Mouse (Mus musculus): ENCODE results near the gene Spata7.
"Not testable (repeated sequence)": the region's sequence is repeated elsewhere in the genome, so short reads cannot be mapped to it uniquely, and the experiment has no call there.

Spata7 gene

GRCm38 (mm10) chr12:98627392-98628259 lies at the start of gene Spata7:
TSS of gene Spata7 (plus strand) at chr12:98628157.
- peak; percentile 76 to 81 for DNase-seq (ENCODE audit: low spot score in 2 of 2)

- no peak for DNase-seq (ENCODE audit: low spot score in 2 of 2)
Measured at GRCm38 (mm10) chr12:98585302-98585701, 42.7 kb upstream of the Spata7 start.

DNA sequence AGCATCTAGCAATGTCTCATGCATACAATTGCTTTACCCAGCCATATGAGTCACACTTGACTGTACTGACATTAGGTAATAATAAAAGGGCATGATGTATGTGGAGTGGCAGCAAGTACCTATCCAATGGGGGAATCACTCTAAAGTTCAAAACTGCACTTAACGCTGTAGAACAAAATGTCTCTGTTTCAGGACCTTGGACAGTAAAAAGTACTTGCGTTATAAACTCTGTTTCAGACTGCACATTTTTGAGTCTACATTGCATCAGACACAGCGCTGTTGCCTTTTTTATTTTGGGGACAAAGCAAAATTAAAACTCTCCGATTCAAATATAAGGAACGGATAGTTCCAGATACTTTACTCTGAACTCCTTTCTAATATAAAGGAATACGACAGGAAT lies 39.4 kb upstream of the Spata7 start:
- no peak for DNase-seq (ENCODE audit: low spot score in 2 of 2)

- DNase-seq (ENCODE audit: low spot score in 2 of 2), result no peak
Measured at GRCm38 (mm10) chr12:98591016-98591415, 36.9 kb upstream of the Spata7 start.

DNA sequence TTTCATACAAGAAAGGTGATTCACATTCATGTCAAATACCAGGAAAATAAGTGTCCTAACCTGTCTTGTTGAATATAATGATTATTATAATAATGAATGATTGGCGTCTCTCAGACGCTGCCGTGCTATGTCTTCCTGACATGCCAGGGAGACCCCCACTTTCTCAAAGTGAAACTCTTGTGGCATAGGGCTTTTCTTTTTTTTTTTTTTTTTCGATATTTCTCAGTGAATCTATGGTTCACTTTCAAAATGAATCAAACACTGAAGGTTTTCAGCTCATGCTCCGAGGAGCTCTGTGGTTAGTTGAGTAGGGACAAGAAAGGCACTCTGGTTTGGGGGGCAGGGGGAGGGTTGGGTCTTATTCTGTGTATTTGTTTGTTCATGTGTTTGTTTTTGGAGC lies 27.1 kb upstream of the Spata7 start:
- no peak for DNase-seq (ENCODE audit: low spot score in 2 of 2)

GRCm38 (mm10) chr12:98602114-98602513 lies 25.8 kb upstream of the Spata7 start:
- no peak for DNase-seq (ENCODE audit: low spot score in 2 of 2)

- DNase-seq (ENCODE audit: low spot score in 2 of 2), result no peak
Measured at GRCm38 (mm10) chr12:98605264-98605663, 22.7 kb upstream of the Spata7 start.

GRCm38 (mm10) chr12:98606595-98607290 lies 21.2 kb upstream of the Spata7 start:
- DNase-seq (ENCODE audit: low spot score in 2 of 2), result no peak

DNA sequence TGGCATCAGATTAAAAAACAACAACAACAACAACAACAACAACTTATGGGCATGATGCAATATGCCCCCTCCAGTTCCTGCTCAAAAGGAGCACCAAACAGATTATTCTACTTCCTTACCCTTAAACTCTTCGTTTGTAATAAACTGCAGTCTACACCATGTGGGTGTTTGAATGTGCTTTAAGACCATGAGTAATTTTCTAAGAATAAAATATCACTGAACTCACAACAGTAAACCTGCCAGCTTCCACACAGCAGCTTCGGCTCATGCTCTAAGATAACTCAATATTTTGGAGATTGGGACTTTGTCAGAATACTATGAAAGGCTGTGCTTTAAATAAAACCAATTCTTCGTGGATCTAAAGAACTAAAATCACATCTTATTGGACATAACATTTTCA lies 17.6 kb upstream of the Spata7 start:
- no peak for DNase-seq (ENCODE audit: low spot score in 2 of 2)

DNA sequence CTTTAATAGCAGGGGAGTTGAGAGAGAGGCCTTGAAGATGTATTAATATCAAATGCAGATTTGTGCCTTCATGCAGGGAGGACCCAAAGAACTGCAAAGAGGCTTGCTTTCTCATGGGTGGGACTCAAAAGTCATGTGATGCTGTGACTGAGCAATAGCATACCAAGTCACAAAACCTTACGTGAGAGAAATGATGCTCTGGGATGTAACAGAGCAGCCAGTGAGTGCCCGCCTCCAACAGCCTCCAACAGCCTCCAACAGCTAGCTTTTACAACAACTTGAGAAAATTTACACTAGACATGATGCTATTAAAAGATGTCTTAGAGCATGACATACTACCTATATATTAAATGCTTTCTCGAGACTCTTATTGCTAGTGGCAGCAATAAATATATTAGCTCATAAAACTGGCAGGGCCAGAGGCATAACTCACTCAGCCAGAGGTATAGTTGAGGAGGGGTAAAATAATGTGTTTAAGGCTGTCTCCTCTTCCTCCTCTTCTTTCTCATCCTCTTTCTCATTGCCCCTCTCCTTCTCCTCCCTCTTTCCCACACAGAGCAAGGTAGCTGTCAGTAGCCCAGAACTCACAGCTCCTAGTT lies 12.9 kb upstream of the Spata7 start:
- DNase-seq (ENCODE audit: low spot score in 2 of 2), result no peak

GRCm38 (mm10) chr12:98615746-98616145 lies 12.2 kb upstream of the Spata7 start:
- no peak for DNase-seq (ENCODE audit: low spot score in 2 of 2)

GRCm38 (mm10) chr12:98619496-98619895 lies 8.5 kb upstream of the Spata7 start:
- DNase-seq (ENCODE audit: low spot score in 2 of 2), result no peak

GRCm38 (mm10) chr12:98620922-98621321 lies 7.0 kb upstream of the Spata7 start:
- not testable (repeated sequence) for DNase-seq (ENCODE audit: low spot score in 2 of 2)

DNA sequence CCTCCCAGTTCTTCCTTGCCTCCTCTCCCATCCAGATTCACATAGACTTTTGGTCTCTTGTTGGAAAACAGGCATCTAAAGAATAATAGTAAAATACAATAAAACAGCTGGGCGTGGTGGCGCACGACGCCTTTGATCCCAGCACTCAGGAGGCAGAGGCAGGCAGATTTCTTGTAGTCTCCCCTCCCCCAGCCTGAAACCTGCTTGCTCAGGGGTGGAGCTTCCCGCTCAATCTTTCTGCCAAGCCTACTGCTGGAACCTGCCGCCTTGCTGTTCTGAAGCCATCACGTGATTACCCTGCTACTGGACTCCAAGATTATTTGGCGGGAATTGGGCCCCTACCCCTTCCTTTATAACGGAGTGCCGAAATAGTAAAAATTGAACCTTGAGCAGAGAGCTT lies 4.7 kb upstream of the Spata7 start:
- DNase-seq (ENCODE audit: low spot score in 2 of 2), result not testable (repeated sequence)

DNA sequence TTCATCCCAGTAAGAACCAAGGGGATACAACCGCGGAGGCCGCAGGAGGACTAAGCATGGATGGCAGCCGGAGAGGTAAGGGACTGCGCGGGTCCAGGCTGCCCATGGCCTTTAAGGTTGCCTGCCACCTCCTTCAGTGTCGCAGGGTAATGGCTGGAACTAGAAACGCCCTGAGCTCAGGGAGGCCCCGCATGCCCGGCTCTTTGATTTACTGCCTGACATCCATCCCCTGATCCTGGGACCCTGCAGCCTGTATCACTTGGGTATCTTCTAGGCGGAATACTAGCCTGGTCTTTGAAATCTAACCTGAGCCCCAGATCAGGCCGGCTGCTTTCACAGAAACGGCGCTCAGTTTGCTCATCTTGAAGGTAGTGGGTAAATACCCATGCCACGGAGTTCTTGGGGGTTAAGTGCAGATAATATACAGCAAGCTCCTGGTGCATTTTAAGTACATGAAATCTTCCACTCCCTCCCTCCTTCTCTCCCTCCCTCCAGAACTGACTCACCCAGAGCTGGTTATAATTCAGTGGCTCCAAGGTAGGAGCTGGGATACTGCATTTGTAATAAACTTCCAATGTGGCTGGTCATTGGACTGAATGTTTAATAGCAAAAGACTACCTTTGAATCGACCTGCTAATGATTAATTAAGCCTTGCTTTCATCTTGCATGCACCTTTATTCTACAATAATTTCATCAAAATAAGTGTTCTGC lies 458 bp downstream of the Spata7 start:
- DNase-seq (ENCODE audit: low spot score in 2 of 2), result no peak

GRCm38 (mm10) chr12:98644852-98645251 lies 16.9 kb downstream of the Spata7 start:
- DNase-seq (ENCODE audit: low spot score in 2 of 2), result no peak

DNA sequence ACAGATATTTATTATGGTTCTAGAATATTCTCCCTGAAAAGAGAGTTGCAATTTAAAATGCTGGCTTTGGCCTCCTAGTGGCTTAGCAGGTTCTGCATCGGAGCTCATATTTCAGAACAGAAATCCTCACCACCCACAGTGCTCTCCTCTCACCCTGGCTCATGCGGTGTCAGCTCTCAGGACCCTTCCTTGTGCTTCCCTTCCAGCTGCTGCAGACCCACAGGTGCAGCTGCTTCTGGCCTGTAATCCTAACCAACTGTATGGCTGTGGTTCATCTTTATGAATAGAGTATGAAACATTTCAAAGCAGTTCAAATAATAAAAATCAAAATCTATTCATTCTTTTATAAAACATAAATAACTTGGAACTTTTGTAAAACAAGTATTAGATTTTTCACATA lies 28.9 kb downstream of the Spata7 start:
- no peak for DNase-seq (ENCODE audit: low spot score in 2 of 2)

- DNase-seq (ENCODE audit: low spot score in 2 of 2), result no peak
Measured at GRCm38 (mm10) chr12:98662617-98663016, 34.7 kb downstream of the Spata7 start.

DNA sequence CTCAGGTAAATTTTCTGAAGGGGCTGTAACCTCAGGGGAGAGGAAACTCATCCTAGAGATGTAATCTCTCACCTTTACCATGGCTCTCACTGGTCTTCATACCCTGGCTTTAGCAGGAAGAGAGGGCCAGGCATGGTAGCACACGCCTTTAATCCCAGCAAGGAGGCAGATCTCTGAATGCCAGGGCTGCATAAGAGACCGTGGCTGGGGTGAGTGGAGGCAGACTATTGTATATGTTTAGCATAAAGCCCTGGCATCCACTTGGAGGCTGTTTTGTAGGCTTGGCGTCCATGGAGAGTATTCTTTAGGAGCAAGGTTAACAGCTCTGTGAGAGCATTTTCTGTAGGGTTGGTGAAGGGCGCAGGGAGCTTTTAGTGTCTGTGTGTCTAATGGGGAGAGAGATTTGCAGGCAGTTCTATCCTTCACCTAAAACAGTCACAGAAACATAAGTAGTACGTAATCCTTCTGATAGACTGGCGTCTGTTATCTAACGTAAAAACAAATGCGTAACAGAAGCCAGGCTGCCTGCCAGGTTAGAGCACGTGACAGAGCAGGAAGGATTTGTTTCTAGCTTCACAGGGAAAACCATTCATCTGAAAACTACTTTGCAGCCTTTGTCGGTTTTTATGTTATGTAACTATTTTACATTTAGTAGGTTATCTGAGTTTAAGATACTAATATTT lies 40.3 kb downstream of the Spata7 start:
- DNase-seq (ENCODE audit: low spot score in 2 of 2), result peak in 1 of 2 experiments; percentile 60

DNA sequence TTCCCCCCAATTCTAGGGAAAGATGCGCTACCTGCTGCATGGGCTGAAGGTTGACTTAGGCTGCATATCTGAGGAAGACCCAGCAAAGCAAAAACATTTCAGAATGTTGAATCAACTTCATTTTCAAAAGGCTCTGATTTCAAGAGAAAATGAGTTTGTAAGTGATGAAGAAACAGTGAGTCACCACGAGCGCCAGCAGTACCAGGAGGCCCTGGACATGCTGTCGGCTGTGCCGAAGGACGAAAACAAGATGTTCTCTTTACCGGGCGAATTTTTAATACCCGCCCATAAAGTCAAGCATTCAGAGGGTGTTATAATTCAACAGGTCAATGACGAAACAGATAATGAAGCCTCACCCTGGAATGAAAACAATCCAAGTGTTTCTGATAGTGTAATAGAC lies 41.1 kb downstream of the Spata7 start:
- peak in 1 of 2 experiments; percentile 43 for DNase-seq (ENCODE audit: low spot score in 2 of 2)

GRCm38 (mm10) chr12:98669864-98670263 lies 41.9 kb downstream of the Spata7 start:
- peak in 1 of 2 experiments; percentile 57 for DNase-seq (ENCODE audit: low spot score in 2 of 2)
